Mouse (Mus musculus) thymus, postnatal 10 days (tissue): Measurements from ENCODE around the gene Ptprcap.
"Not testable (repeated sequence)": the region's sequence is repeated elsewhere in the genome, so short reads cannot be mapped to it uniquely, and the experiment has no call there.

Source experiments
- DNase-seq, 2 experiments: peaks; one replicate each; pipeline ENCODE4 v3.0.0; 2021; ENCODE audit warnings: low spot score in 2 of 2

Gene Ptprcap

DNA sequence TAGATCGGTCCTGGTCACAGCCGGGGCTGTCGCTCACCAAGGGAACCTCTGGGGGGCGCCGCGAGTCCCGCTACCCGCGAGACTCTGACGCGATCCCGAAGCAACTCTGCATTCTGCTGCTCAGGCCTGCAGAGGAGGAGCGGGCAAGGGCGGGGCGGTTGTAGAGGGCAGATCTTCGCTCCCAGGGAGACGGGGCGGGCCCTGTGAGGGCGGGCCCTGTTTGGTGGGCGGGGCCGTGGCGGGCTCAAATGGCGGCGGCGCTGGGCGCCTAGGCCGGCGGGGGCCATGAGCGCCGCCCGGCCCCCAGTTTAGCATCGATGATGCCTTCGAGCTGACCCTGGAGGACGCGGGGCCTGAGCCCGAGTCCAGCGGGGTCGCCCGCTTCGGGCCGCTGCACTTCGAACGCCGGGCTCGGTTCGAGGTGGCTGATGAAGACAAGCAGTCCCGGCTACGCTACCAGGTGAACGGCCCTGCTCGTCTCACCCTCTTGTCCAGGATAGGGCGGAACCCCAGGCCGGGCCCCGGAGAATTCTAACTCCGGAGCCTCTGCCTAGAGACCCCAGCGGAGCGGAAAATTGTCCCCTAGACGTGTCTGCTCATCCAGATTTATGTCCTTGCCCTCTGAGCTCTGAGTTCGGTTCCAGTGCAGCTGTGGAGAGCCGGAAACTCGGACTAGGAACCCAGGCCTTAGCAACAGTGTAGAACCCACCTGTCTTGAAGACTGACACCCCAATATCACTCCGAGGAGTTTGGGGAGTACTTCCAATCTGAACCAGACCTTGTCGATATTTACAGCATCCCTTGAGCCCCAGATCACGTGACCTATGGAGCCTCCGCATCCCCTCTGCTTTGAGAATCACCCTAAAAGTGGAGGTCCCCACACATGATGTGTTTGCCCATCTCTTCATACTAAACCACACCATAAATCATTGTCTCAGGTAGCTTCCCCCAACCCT lies 27.4 kb upstream of the Ptprcap start, which contains the start of gene Aip:
Gene Aip, minus strand, starts transcription at position 118 of the 956 bp plus-strand sequence.
- DNase-seq: peak; percentile 98 to 99

DNA sequence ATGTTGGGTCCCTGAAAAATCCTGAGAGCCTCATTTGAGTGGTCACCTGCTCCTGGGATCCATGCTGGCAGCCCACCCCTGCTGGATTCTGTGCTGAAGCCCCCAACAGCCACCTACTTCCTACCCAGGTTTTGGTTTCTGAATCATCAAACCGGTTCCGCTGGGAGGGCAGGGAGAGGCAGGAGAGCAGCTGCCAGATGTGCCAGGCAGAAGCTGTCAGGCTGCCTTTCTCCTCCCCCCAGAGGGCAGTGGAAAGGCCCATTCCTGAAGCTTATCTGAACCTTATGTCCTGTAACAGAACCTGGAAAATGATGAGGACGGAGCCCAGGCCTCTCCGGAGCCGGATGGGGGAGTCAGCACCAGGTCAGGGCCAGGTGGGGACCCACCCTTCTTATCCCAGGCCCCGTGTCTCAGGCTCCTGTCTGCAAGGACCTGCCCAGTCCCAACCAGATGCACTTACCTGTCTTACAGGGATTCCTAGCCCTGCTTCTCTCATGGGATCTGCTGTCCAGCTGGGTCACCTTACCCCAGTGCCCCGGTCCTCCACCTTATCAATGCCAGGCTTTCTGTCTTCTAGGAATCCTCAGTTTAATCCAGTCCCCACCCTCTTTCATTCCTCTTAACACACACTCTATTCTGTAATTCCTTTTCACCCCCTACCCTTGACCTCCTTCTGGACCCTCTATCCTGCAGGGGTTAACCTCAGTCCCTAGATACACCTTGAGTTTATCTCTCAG lies 26.5 kb upstream of the Ptprcap start:
- no peak for DNase-seq

DNA sequence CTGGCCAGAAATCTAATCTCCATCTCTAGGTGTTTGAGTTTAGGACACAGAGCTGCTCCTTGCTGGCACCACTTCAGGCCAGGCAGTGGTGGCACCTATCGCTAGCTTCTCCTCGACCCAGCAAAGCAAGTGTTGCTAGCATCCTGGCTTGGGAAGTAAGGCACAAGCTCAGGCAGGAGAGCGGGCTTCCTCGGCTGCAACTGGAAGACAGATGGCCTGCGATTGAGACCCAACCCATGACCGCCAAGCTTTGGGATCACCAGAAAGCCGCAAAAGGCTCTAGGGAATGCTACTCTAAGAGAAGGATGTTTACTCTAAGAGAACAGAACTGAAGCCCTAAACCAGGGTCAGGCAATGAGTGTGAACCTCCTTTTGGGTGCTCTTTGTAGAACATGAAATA lies 23.9 kb upstream of the Ptprcap start:
- DNase-seq: no peak

DNA sequence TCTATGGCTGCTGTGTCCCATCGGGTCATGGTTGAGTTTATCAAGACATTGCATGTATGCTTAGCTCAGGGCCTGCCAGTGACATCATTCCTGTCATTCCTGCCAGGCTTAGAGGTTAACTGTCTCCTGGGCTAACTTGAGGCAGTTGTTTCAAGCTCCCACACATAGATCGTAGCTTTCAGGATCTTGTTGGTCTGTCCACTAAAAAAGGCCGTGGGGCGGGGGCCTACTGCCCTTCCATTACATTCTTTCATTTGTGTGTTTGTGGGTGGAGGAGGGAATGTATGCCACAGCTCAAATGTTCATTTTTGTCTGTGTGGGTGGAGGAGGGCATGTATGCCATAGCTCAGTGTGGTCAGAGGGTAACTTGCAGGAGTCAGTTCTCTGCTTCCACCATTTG lies 23.3 kb upstream of the Ptprcap start:
- DNase-seq: no peak

DNA sequence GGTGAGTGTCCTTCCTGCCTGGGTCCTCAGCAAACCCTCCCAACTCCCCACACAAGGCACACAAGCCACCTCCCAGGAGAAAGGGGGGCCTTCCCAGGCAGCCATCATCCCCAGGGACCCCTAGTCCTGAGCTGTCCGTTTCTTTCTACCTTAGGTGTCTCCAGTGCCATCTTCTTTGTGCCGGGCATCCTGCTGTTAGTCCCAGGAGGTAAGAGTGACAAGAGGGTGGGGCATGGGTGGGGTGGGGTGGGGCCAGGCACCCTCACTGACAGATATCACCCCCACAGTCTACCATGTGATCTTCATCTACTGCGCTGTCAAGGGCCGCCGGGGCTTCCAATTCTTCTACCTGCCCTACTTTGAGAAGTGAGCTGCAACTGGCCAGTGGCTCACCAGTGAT lies 22.3 kb upstream of the Ptprcap start:
- no peak for DNase-seq

DNA sequence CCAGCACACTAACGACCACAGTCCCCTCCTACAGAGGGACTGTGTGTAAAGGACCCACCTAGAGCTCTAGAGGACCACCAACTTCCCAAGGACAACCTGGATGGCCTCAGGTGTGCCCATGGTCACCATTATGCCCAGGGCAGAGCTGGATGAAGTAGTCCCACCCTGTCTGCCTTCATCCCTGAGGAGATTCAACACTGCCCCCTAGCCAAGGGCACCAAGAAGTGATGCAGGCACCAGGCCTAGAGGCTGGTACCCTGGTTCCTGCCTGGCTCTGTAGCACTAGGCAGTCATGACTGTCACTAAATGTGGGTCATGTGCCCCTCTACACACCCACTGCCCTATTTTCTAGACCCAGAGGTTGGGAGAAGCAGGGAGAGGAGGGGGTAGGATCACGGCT lies 21.6 kb upstream of the Ptprcap start:
- no peak for DNase-seq

DNA sequence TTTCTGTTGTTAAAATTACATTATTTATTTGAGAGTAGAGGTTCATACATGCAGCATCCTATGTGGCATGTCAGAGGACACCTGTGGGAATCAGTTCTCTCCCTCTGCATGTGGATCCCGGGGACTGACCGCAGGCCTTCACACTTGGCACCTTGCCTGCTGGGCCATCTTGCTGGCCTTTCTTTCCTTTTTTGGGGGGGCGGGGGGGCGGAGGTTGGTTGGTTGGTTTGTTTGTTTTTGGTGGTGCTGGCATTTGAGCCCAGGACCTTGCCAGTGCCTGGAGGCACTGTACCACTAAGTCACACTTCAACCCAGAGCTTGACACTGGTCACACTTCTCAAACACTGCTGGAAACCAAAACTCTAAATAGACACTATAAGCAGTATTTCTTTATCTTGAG lies 19.1 kb upstream of the Ptprcap start:
- no peak for DNase-seq

DNA sequence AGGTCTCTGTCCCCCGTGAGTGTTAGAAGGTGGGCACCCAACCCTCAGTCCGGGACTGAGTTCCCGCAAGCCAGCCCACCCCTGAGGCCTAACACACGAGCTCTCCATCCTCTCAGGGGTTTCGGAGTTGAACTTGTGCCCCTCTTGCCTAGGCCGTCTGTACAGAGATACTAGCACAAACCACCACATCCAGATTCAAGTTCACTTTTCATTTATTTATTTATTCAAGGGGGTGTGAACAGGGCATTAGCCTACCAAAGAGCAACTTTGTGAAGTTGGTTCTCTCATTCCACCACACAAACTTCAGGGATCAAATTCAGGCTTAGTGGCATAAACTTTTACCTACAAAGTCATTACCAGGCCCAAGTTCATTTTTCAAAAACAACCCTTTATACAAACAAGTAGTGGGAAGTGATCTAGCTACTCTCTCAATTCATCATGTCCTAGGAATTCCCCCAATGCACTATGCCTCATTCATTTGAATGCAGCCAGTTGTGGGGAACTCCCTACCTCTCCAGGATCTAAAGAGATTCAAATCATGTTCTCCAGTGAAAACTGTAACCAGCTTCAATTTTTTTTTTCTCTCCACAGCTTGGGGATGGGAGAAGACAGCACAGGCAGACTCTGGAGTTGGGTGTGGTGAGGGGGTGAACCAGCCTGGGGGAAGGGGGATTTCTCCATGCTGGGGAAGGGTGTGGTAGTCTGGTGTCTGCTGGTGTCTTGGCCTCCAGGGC lies 18.0 kb upstream of the Ptprcap start:
- DNase-seq: not testable (repeated sequence)

DNA sequence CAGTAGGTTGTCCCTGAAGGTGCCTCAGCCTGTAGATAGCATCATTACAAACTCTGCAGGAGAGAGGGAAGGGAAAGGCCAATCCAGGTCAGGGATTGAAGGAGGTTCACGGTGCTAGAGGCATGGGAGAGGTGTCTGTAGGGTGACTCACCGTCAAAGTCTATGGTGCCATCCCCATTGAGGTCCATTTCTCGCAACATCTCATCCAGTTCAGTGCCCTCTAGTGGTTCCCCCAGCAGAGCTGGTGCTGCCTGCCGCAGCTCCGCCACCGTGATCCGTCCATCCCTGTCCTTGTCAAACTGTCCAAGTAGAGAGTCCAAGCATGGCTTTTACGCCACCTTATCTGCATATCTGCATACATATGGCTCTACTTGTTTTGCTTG lies 17.4 kb upstream of the Ptprcap start:
- not testable (repeated sequence) for DNase-seq

DNA sequence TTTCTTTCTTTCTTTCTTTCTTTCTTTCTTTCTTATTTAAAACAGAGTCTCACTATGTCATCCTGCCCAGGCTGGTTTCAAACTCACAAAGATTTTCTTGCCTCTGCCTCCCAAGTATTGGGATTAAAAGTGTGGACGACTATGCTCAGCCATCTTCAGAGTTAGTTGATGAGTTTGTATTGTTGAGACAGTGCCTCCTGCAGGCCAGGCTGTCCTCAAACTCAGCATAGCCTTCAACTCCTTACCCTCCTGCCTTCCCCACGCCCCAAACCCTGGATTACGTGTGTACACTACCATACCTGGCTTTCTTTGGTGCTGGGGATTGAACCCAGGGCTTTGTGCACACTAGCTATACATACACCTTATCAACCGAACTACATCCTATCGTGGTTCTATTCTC lies 16.9 kb upstream of the Ptprcap start:
- no peak for DNase-seq

DNA sequence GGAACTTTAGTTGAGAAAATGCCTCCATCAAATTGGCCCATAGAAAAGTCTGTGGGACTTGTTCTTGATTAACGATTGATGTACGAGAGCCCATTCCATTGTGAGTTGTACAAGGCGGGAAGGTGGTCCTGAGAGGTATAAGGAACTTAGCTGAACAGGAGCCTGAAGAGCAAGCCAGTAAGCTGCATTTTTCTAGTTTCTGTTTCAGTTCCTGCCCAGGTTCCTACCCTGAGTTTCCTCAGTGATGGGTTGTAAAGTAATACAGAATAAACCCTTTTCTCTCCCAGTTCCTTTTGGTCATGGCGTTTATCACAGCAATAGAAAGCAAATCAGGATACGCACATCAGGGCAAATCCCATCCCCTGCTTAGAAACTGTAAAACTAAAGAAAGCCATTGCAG lies 15.5 kb upstream of the Ptprcap start:
- DNase-seq: no peak

DNA sequence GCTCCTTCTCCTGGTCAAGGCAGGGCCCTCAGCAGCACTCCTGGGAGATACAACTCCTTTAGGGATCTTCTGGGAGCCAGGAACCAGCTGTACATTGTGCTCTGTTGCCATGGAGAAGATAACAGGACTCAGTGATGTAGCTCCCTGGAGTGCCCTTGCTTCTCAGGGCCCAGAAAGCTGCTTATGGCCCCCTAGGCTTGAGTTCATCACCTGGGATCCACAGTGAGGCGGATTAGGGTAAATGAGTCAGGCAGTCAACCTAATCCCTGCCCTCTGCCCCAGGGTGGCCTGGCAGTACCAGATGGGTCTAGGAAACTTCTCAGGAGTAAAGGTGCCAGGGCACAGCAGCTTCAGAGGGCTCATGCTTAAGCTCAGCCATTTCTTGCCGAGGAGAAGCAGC lies 14.0 kb upstream of the Ptprcap start, which contains the start of gene Gpr152:
Gene Gpr152, plus strand, starts transcription at position 342 of the 400 bp plus-strand sequence.
- DNase-seq: no peak

DNA sequence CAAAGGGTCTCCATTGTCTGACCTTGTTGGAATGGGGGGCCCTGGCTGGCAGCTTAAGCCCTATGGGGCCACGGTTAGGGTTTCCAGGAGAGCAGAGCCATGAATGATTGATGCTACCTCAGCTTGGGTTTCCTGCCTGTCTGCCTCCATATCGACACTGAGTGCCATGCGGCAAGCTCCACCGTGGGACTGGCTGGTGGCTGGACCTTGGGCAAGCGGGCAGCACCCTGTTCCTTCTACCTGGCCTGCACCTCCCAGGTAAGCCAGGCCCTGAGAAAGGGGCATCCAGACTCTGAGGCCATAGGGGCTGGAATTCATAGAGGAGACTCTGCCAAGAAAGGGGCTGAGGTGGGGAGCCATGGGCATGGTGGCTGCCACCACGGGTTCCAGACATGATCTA lies 13.3 kb upstream of the Ptprcap start:
- DNase-seq: no peak

DNA sequence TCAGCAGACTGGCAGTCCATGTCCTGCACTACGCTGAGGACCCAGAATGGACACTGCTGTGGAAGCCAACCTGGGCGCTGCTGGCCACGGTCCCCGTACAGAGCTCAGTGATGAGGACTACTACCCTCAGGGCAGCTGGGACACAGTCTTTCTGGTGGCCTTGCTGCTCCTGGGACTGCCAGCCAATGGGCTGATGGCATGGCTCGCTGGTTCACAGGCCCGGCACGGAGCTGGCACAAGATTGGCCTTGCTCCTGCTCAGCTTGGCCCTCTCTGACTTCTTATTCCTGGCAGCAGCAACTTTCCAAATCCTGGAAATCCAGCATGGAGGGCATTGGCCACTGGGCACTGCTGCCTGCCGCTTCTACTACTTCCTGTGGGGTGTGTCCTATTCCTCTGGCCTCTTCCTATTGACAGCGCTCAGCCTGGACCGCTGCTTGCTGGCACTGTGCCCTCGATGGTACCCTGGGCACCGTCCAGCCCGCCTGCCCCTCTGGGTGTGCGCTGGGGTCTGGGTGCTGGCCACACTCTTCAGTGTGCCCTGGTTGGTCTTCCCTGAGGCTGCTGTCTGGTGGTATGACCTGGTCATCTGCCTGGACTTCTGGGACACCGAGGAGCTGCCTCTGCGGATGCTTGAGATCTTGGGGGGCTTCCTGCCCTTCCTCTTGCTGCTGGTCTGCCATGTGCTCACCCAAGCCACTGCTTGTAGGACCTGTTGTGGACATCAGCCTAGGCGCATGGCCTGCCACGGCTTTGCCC lies 10.8 kb upstream of the Ptprcap start:
- no peak for DNase-seq

DNA sequence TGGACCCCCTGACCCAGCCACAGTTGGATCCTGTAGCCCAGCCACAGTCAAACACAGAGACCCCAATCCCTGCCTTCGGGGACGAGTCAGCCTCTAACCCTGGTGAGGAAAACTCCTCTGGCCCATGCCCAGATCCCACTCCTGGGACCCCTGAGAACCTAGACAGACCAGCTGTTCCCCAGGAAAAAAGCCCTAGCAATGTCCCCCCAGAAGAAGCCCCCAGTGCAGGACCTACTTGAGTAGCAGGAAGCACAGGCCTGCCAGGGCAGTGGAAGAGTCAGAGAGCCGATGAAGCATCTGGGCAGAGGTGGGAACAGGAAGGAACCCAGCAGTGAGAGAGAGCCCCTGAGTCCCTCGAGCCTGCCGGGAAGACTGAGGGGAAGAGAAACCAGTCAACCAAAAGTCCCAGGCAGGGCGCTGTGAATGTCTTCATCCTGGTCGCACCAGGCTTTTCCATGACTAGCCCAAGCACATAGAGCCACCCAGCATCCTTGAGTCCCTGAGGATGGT lies 9.6 kb upstream of the Ptprcap start, which contains the start of gene Cabp4:
Gene Cabp4, minus strand, starts transcription at position 275 of the 510 bp plus-strand sequence.
- no peak for DNase-seq

DNA sequence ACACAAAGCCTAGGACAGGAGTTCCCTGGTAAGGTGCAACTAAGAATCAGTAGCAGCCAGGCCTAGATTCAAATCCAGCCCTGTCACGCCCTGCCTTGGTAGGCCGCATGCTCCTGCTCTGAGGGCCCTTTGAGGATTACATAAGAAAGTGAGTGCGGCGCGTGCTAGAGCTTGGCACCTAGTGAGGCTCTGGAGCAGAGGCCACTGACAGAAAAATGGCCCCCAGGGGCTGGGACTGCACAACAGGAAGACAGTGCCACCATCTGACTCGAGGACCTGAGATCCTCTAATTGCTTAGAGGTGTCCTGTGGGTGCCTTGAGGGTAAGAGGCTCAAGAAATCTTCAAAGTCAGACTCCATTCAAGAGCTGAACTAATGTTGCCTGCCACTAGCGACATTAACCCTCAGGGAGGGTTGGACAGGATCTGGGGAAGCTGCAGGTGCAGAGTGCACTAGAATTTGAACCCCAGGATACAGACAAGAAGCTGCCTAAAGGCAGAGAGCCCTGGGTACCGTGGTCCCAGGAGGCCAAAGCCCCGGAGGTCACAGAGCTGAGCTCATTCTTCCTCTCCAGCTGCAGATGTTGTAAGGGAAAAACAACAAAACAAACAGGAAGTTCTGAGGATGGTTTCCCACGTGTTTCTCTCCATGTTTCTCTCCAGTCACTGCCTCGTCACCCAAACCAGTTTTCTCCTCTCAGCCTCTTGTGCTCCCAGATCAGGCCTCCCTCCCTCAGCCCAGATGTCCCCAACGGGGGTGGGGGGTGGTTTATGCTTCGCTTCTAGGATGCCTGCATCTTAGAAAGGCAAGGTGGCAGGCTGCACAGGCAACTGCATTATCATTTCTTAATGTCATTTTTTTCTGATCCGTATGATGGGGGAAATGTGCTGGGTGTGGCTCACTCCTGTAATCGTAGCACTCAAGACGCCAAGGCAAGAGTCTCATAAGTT lies 8.6 kb upstream of the Ptprcap start:
- no peak for DNase-seq

DNA sequence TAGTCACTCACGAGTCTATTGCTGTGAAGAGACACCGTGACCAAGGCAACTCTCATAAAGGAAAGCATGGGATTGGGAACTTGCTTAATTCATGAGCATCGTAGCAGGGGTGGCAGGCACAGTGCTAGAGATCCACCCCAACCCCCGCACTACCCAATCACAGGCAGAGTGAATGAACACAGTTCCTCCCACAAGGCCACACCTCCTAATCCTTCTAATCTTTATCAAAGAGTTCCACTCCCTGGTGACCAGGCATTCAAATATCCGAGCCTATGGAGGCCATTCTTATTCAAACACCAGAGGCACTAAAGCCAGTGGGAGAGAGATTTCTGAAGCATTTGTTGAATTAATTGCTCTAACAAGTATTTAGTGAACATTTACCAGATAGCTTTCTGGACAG lies 7.5 kb upstream of the Ptprcap start:
- no peak for DNase-seq

DNA sequence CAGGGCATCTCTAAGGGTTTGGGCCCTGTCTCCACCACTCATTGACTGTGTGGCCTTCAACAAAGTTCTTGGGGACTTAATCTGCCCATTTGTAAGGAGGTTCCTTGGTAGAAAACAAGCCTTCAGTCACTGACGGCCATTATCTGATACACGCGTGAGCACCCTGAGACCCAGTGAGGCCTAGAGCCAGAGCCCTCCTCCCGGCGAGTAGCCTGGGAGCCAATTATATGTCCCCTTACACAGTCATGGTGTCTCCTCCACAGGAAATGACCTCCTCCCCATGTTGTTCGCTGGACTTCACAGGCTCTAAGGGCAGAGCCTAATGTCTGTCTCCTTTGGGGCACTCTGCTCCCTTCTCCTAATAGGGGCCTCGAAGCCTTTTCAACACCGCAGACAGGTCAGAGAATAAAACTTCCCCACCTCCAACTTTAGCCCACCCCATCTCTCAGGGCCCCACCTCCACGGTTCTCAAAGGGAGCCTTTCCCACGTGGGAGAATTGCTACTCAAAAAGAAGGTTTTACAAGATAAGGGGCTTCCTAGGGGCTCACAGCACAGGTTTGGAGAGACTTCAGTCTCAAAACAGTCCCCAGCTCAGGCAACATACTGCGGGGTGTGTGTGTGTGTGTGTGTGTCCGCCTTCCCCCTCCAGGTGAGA lies 6.9 kb upstream of the Ptprcap start:
- no peak for DNase-seq

DNA sequence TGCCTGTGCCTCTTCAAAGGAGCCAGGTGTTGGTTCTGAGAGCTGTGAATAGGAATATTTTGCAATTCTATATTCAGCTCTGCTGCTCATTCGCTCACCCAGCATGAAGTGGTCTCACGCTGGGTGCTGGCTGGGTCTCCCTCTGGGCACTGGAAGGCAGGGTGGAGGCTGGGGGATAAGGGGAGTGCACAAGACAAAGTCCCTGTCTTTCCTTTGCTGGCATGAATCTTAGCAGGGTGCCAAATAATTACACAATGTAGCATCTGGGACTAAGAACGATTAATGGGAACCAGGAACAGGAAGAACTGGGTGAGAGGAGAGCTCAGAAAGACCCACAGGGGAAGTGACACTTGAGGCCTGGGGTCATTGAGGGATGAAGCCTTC lies 6.4 kb upstream of the Ptprcap start:
- no peak for DNase-seq
